Mouse (Mus musculus): ENCODE data around the gene Cnot6. TPM values are rescaled to one million over a fixed set of nuclear protein-coding genes. Genes with fewer than 3 reads are reported as not detected.

The Cnot6 gene
- polyA plus RNA-seq, 1 experiment from 2014 or later: 36.8 TPM

GRCm38 (mm10) chr11:49652401-49653078 is 60.0 kb downstream of the Cnot6 start:
- Histone ChIP-seq H3K4me1 (peaks cover 23% of the 10 kb centered on the region), H3K4me2 (peak overlapping the region; percentile 62), H3K9ac (peak overlapping the region; percentile 45), H3K27ac (replicated peaks) (no peak overlapping the region), H3K4me3 (peak overlapping the region; percentile 17), H3K36me3 (no peaks in the 10 kb centered on the region), H3K9me3 (no peaks in the 10 kb centered on the region), H3K27me3 (replicated peaks) (no peaks in the 10 kb centered on the region)
- 21% methylated on average over 19 of the region's 19 CpGs for WGBS
- peak; percentile 56; the same call in 1 of the 2 replicates for ATAC-seq (ENCODE audit: extremely low read depth, insufficient number of reproducible peaks, low FRiP score, low TSS enrichment)

DNA sequence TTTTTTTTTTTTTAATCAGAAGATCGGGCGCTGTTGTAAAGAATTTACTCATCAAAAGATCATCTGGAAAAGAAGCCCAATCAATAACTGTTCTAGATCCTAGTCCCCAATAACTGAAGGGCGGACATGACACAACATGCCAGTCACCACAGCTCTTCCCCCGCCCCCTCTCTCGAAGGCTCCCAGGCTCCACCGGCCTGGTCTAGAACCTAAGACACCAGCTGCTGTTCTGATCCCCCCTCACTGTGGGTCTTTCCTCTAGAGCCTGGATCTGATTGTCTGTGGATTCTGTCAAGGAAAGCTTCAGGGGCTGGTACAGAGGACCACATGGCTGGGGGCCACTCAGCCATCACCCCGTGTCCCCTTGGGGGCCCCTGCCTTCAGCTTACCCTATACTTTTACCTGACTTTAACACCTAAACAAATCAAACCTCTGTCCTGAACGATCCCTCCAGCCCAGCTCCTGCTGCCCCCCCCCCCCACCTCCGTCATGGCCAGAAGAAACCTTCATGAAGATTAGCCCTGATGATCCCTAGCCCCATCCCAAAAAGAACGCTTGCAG is 60.7 kb downstream of the Cnot6 start:
- no peak overlapping the region; the same call in 1 of the 2 replicates for H3K9ac ChIP-seq
- WGBS: 72% methylated on average over 10 of the region's 10 CpGs
- peak overlapping the region; percentile 29; the same call in 1 of the 2 replicates for H3K4me2 ChIP-seq
- no peak overlapping the region; the same call in 1 of the 2 replicates for H3K27ac ChIP-seq (replicated peaks)
- no peaks in the 10 kb centered on the region for H3K27me3 ChIP-seq (replicated peaks)
- no peak for ATAC-seq (ENCODE audit: extremely low read depth, insufficient number of reproducible peaks, low FRiP score, low TSS enrichment)
- H3K4me3 ChIP-seq: no peak overlapping the region
- no peaks in the 10 kb centered on the region for H3K9me3 ChIP-seq
- H3K36me3 ChIP-seq: no peaks in the 10 kb centered on the region
- peaks cover 20% of the 10 kb centered on the region for H3K4me1 ChIP-seq

GRCm38 (mm10) chr11:49650994-49651761 is 61.3 kb downstream of the Cnot6 start:
- peaks cover 22% of the 10 kb centered on the region for H3K4me1 ChIP-seq
- H3K4me3 ChIP-seq: no peak overlapping the region
- ATAC-seq (ENCODE audit: extremely low read depth, insufficient number of reproducible peaks, low FRiP score, low TSS enrichment): no peak
- no peaks in the 10 kb centered on the region for H3K9me3 ChIP-seq
- H3K27ac ChIP-seq (replicated peaks): peak overlapping the region; percentile 16; the same call in 1 of the 2 replicates
- 56% methylated on average over 16 of the region's 16 CpGs for WGBS
- H3K9ac ChIP-seq: no peak overlapping the region; the same call in 1 of the 2 replicates
- H3K27me3 ChIP-seq (replicated peaks): no peaks in the 10 kb centered on the region
- no peaks in the 10 kb centered on the region for H3K36me3 ChIP-seq
- H3K4me2 ChIP-seq: peak overlapping the region; percentile 29; the same call in 1 of the 2 replicates

DNA sequence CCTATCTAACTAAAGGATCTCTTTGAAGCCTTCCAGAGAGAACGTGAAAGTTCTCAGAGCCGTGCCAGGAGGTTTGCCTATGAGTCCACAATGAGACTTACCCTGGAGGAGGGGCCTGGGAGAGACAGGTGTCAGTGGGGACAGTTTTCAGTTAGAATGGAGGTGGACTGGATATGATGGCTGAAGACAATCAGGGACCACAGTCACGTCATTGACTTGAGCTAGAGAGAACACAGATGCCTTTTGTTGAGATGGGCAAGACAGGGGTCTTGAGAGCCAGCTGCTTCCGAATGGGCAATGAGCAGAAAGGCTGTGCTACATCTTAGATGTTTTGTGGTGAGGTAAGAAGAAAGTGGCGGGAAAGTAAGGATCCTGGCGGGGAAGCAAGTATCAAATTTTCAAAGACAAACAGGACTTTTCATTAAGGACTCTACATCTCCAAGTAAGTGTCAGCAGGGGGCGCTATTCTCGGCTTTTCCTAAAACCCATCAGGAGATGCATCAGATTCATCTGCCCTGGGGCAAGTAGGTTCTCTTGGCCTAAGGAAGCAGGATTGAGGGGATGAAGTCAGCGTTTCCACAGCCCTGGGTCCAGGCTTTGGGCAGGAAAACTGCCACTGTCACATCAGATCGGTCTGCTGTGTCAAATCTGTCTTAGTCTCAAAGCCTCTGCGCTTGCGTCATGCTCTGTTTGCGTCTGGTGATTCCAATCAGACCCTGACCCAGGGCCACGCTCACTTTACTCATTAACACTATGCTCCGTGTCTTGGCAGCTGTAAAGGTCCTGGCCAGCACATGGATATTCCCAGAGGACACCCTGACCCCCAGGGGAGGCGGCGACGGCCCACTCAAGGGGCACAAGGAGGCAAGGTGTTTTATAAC is 62.2 kb downstream of the Cnot6 start:
- H3K36me3 ChIP-seq: no peaks in the 10 kb centered on the region
- H3K9me3 ChIP-seq: no peaks in the 10 kb centered on the region
- H3K4me1 ChIP-seq: peaks cover 30% of the 10 kb centered on the region
- H3K9ac ChIP-seq: no peak overlapping the region; the same call in 1 of the 2 replicates
- no peak overlapping the region for H3K4me3 ChIP-seq
- H3K27me3 ChIP-seq (replicated peaks): no peaks in the 10 kb centered on the region
- H3K27ac ChIP-seq (replicated peaks): peak overlapping the region; percentile 16; the same call in 1 of the 2 replicates
- H3K4me2 ChIP-seq: peak overlapping the region; percentile 29
- no peak for ATAC-seq (ENCODE audit: extremely low read depth, insufficient number of reproducible peaks, low FRiP score, low TSS enrichment)
- 48% methylated on average over 18 of the region's 18 CpGs for WGBS

DNA sequence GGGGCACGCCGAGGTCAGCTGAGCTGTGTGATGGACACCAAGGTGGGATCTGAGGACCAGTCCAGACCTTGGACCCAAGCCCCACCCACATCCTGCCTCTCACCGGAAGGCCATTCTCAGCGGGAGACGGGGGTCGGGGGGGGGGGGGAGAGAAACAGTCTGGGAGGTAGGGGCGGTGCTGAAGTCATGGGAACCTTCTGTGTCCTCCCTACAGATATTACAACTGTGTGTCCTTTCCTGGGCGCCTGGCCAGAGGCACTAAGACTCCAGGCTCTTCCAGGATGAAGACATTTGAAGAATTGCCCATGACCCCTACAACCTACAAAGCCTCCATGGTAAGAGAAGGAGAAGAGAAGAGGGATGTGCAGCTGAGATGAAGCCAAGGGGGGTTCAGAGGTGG is 66.8 kb downstream of the Cnot6 start:
- Histone ChIP-seq H3K4me3 (no peak overlapping the region), H3K4me1 (peaks cover 15% of the 10 kb centered on the region), H3K9me3 (no peaks in the 10 kb centered on the region), H3K4me2 (no peak overlapping the region), H3K9ac (no peak overlapping the region), H3K27ac (replicated peaks) (no peak overlapping the region), H3K36me3 (peaks cover 6% of the 10 kb centered on the region; the same call in 1 of the 2 replicates), H3K27me3 (replicated peaks) (no peaks in the 10 kb centered on the region)
- WGBS: 39% methylated on average over 8 of the region's 8 CpGs
- no peak for ATAC-seq (ENCODE audit: extremely low read depth, insufficient number of reproducible peaks, low FRiP score, low TSS enrichment)

GRCm38 (mm10) chr11:49636449-49636848 is 76.1 kb downstream of the Cnot6 start:
- Histone ChIP-seq H3K27ac (replicated peaks) (no peak overlapping the region), H3K9me3 (no peaks in the 10 kb centered on the region), H3K27me3 (replicated peaks) (peaks cover 70% of the 10 kb centered on the region), H3K4me2 (peak overlapping the region; percentile 53), H3K4me1 (peaks cover 25% of the 10 kb centered on the region), H3K36me3 (peaks cover 8% of the 10 kb centered on the region; the same call in 1 of the 2 replicates), H3K9ac (no peak overlapping the region), H3K4me3 (peak overlapping the region; percentile 25; the same call in 1 of the 2 replicates)
- ATAC-seq (ENCODE audit: extremely low read depth, insufficient number of reproducible peaks, low FRiP score, low TSS enrichment): no peak
- WGBS: 9% methylated on average over 11 of the region's 11 CpGs

GRCm38 (mm10) chr11:49635671-49636070 is 76.9 kb downstream of the Cnot6 start:
- Histone ChIP-seq H3K9me3 (no peaks in the 10 kb centered on the region), H3K36me3 (peaks cover 8% of the 10 kb centered on the region; the same call in 1 of the 2 replicates), H3K4me3 (no peak overlapping the region), H3K4me1 (peaks cover 25% of the 10 kb centered on the region), H3K9ac (no peak overlapping the region), H3K27ac (replicated peaks) (no peak overlapping the region), H3K4me2 (no peak overlapping the region), H3K27me3 (replicated peaks) (peaks cover 74% of the 10 kb centered on the region)
- WGBS: 55% methylated on average over 6 of the region's 6 CpGs
- no peak for ATAC-seq (ENCODE audit: extremely low read depth, insufficient number of reproducible peaks, low FRiP score, low TSS enrichment)

- H3K9ac ChIP-seq: no peak overlapping the region
- H3K27me3 ChIP-seq (replicated peaks): peaks cover 80% of the 10 kb centered on the region
- peak overlapping the region; percentile 25 for H3K4me3 ChIP-seq
- no peaks in the 10 kb centered on the region for H3K9me3 ChIP-seq
- peak overlapping the region; percentile 55 for H3K4me2 ChIP-seq
- H3K4me1 ChIP-seq: peaks cover 25% of the 10 kb centered on the region
- no peak overlapping the region for H3K27ac ChIP-seq (replicated peaks)
- 0 out of 2 replicates have a peak, but pooled peaks cover 3% of the 10 kb centered on the region for H3K36me3 ChIP-seq
- ATAC-seq (ENCODE audit: extremely low read depth, insufficient number of reproducible peaks, low FRiP score, low TSS enrichment): no peak
- WGBS: 25% methylated on average over 22 of the region's 22 CpGs
Observed at GRCm38 (mm10) chr11:49634101-49634500, 78.4 kb downstream of the Cnot6 start.

DNA sequence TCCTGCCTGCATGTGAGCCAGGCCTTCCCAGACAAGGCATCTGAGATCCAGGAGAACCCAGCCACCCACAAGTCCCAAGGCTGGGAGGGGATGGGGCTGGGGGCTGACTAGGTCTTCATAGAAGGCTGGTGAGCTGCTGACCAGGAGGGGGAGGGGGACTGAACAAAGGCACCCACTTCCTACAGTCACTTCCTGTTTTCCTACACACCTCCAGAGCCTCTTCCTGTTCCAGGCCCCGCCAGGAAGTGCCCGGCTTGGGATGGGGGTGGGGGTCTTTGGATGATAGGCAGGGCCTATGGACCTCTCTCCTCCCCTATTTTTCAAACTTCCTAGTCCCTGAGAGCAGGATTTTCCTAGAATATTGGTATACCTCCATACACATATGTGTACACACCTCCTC is 80.3 kb downstream of the Cnot6 start:
- Histone ChIP-seq H3K27ac (replicated peaks) (peak overlapping the region; percentile 32; the same call in 1 of the 2 replicates), H3K36me3 (0 out of 2 replicates have a peak, but pooled peaks cover 3% of the 10 kb centered on the region), H3K27me3 (replicated peaks) (peaks cover 69% of the 10 kb centered on the region), H3K9ac (no peak overlapping the region), H3K9me3 (no peaks in the 10 kb centered on the region), H3K4me2 (no peak overlapping the region), H3K4me1 (peaks cover 25% of the 10 kb centered on the region), H3K4me3 (no peak overlapping the region)
- 50% methylated on average over 2 of the region's 2 CpGs for WGBS
- ATAC-seq (ENCODE audit: extremely low read depth, insufficient number of reproducible peaks, low FRiP score, low TSS enrichment): no peak

- Histone ChIP-seq H3K27me3 (replicated peaks) (peaks cover 57% of the 10 kb centered on the region), H3K9me3 (no peaks in the 10 kb centered on the region), H3K36me3 (0 out of 2 replicates have a peak, but pooled peaks cover 3% of the 10 kb centered on the region), H3K4me3 (no peak overlapping the region), H3K9ac (no peak overlapping the region), H3K27ac (replicated peaks) (no peak overlapping the region), H3K4me2 (no peak overlapping the region), H3K4me1 (peaks cover 18% of the 10 kb centered on the region)
- ATAC-seq (ENCODE audit: extremely low read depth, insufficient number of reproducible peaks, low FRiP score, low TSS enrichment): no peak
- 26% methylated on average over 3 of the region's 3 CpGs for WGBS
Observed at GRCm38 (mm10) chr11:49631154-49631553, 81.4 kb downstream of the Cnot6 start.
